Mouse (Mus musculus): ENCODE measurements at regions not wholly inside any gene's neighbourhood (a gene's known extent, or its start where the extent isn't known, plus 50 kb on each side); places are given as distances from the start of the nearest gene placed in this dataset.
A peak's percentile ranks its signal among the peaks of the same experiment; 100 is the strongest.

DNA sequence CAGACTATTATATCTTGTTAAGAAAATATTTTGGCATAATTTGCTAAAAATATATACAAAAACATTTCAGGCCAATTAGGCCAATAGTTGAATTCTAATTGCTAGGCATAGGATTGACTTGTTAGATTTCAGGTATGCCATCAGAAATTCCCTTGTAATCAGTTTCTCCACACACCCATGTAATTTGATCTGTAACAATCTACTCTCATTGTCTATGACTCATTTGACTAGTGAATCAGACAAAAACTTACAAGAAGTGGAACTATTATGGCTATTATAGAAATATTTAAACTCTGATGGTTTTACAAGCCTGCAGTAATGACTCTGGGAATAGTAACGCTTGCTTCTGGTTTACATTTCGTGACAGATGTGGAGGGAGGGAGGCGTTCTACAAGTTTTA is 338.9 kb upstream of the Ptbp2 start:
- no peak overlapping the region for H3K4me3 ChIP-seq (replicated peaks; ENCODE audit: low read length)
- H3K9me3 ChIP-seq (ENCODE audit: control insufficient read depth, low read length), result no peaks in the 10 kb centered on the region
- no peak overlapping the region for H3K4me2 ChIP-seq (replicated peaks; ENCODE audit: low read depth, low read length, severe bottlenecking)
- no peak for ATAC-seq (ENCODE audit: low FRiP score, low read depth)
- no peaks in the 10 kb centered on the region for H3K27me3 ChIP-seq (ENCODE audit: control insufficient read depth, insufficient read depth, low read length)
- no peak for TF ChIP-seq POLR2A (IDR thresholded peaks at IDR 0.05; ENCODE audit: borderline replicate concordance, extremely low read depth, insufficient read depth, insufficient read length)
- no peaks in the 10 kb centered on the region for H3K36me3 ChIP-seq (ENCODE audit: control insufficient read depth, insufficient read depth, low read length)
- DNase-seq (ENCODE audit: low spot score), result no peak
- no peak overlapping the region for H3K27ac ChIP-seq (replicated peaks; ENCODE audit: low read depth, low read length)
- H3K4me1 ChIP-seq (ENCODE audit: control insufficient read depth, insufficient read depth, low read length), result no peaks in the 10 kb centered on the region
- H3K9ac ChIP-seq (ENCODE audit: low read depth, low read length, severe bottlenecking), result no peak overlapping the region
- WGBS, result 60% methylated on average over 3 of the region's 3 CpGs

DNA sequence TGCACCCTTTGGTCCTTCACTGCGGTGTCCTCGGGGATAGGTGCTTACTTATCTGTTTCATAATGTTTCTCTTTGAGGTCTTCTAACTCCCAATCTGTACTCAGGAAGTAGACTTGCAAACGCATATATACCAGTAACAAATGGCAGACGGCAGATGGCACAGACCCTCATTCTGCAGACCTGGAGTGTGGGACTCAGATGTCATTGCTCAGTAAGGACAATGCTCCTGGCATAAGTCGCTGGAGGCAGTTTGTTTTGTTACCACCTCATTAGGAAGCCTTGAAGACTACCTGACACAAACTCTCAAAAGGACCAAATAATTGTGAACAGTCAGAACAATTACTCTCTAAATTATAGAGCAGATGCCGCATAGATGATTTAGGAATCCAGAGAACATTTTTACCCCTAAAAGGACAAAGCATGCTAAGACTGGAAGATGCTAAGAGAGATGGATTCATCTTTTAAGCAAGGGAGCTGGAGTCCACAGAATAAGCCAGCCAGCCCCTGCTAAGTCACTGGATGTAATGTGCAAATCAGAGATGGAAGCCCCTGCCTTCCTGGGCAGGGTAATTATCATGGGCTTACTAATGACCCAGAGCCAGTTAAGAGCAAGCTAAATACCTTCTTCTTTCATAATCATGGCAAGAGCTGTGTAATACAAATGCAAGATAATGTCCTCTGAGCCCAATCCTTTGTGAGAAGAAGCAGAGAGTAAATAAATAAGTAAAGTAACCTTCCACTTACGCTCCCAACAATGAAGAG is 299.1 kb upstream of the Ptbp2 start:
- no peak for DNase-seq (ENCODE audit: low spot score)
- no peak for ATAC-seq (ENCODE audit: low FRiP score, low read depth)
- WGBS, result 61% methylated on average over 7 of the region's 7 CpGs

DNA sequence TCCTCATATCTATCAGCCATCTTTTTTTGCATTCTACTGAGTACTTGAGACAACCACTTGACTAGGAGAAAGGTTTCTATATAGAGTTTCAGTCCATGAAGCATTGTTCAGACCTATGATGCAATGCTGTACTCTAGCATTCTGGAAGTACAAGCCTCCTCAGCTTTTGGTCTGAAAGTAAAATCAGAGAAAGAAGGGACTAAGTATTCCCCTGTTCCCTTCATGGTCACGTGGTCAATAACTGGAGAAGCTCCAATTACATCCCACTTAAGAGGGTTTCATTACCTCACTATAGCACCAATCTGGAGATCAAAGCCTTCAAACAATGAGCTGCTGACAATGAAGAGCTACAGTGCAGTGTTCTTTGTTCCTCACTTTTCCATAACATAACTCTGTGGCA is 289.3 kb upstream of the Ptbp2 start:
- no peak overlapping the region for H3K4me2 ChIP-seq (replicated peaks; ENCODE audit: low read depth, low read length, severe bottlenecking)
- H3K27me3 ChIP-seq (ENCODE audit: control insufficient read depth, insufficient read depth, low read length), result no peaks in the 10 kb centered on the region
- WGBS, result 21% methylated on average over 1 of the region's 1 CpGs
- DNase-seq (ENCODE audit: low spot score), result no peak
- TF ChIP-seq POLR2A (IDR thresholded peaks at IDR 0.05; ENCODE audit: borderline replicate concordance, extremely low read depth, insufficient read depth, insufficient read length), result no peak
- no peaks in the 10 kb centered on the region for H3K9me3 ChIP-seq (ENCODE audit: control insufficient read depth, low read length)
- H3K36me3 ChIP-seq (ENCODE audit: control insufficient read depth, insufficient read depth, low read length), result no peaks in the 10 kb centered on the region
- H3K4me1 ChIP-seq (ENCODE audit: control insufficient read depth, insufficient read depth, low read length), result no peaks in the 10 kb centered on the region
- no peak for ATAC-seq (ENCODE audit: low FRiP score, low read depth)
- no peak overlapping the region for H3K9ac ChIP-seq (ENCODE audit: low read depth, low read length, severe bottlenecking)
- H3K27ac ChIP-seq (replicated peaks; ENCODE audit: low read depth, low read length), result no peak overlapping the region
- no peak overlapping the region for H3K4me3 ChIP-seq (replicated peaks; ENCODE audit: low read length)

More for the DNA sequence above, 299.1 kb upstream of the Ptbp2 start:
- Histone ChIP-seq H3K9me3 (ENCODE audit: control insufficient read depth, low read length) (no peaks in the 10 kb centered on the region), H3K27me3 (ENCODE audit: control insufficient read depth, insufficient read depth, low read length) (no peaks in the 10 kb centered on the region), H3K4me3 (replicated peaks; ENCODE audit: low read length) (no peak overlapping the region), H3K36me3 (ENCODE audit: control insufficient read depth, insufficient read depth, low read length) (no peaks in the 10 kb centered on the region), H3K4me1 (ENCODE audit: control insufficient read depth, insufficient read depth, low read length) (no peaks in the 10 kb centered on the region), H3K9ac (ENCODE audit: low read depth, low read length, severe bottlenecking) (no peak overlapping the region), H3K27ac (replicated peaks; ENCODE audit: low read depth, low read length) (no peak overlapping the region), H3K4me2 (replicated peaks; ENCODE audit: low read depth, low read length, severe bottlenecking) (no peak overlapping the region)
- TF ChIP-seq POLR2A (IDR thresholded peaks at IDR 0.05; ENCODE audit: borderline replicate concordance, extremely low read depth, insufficient read depth, insufficient read length), result no peak

- Histone ChIP-seq H3K4me2 (replicated peaks; ENCODE audit: low read depth, low read length, severe bottlenecking) (no peak overlapping the region), H3K4me1 (ENCODE audit: control insufficient read depth, insufficient read depth, low read length) (peaks cover 4% of the 10 kb centered on the region; the same call in 1 of the 2 replicates), H3K36me3 (ENCODE audit: control insufficient read depth, insufficient read depth, low read length) (no peaks in the 10 kb centered on the region), H3K9ac (ENCODE audit: low read depth, low read length, severe bottlenecking) (no peak overlapping the region), H3K27ac (replicated peaks; ENCODE audit: low read depth, low read length) (no peak overlapping the region), H3K4me3 (replicated peaks; ENCODE audit: low read length) (no peak overlapping the region), H3K9me3 (ENCODE audit: control insufficient read depth, low read length) (no peaks in the 10 kb centered on the region), H3K27me3 (ENCODE audit: control insufficient read depth, insufficient read depth, low read length) (no peaks in the 10 kb centered on the region)
- TF ChIP-seq POLR2A (IDR thresholded peaks at IDR 0.05; ENCODE audit: borderline replicate concordance, extremely low read depth, insufficient read depth, insufficient read length), result no peak
- ATAC-seq (ENCODE audit: low FRiP score, low read depth), result peak; percentile 71
- peak; percentile 58 for DNase-seq (ENCODE audit: low spot score)
- WGBS, result 54% methylated on average over 6 of the region's 6 CpGs
Observed at GRCm38 (mm10) chr3:120065714-120066113, 281.4 kb upstream of the Ptbp2 start.

GRCm38 (mm10) chr3:120064854-120065480 is 280.7 kb upstream of the Ptbp2 start:
- Histone ChIP-seq H3K4me1 (ENCODE audit: control insufficient read depth, insufficient read depth, low read length) (peaks cover 4% of the 10 kb centered on the region; the same call in 1 of the 2 replicates), H3K4me3 (replicated peaks; ENCODE audit: low read length) (no peak overlapping the region), H3K9me3 (ENCODE audit: control insufficient read depth, low read length) (no peaks in the 10 kb centered on the region), H3K27ac (replicated peaks; ENCODE audit: low read depth, low read length) (no peak overlapping the region), H3K36me3 (ENCODE audit: control insufficient read depth, insufficient read depth, low read length) (no peaks in the 10 kb centered on the region), H3K9ac (ENCODE audit: low read depth, low read length, severe bottlenecking) (no peak overlapping the region), H3K27me3 (ENCODE audit: control insufficient read depth, insufficient read depth, low read length) (no peaks in the 10 kb centered on the region), H3K4me2 (replicated peaks; ENCODE audit: low read depth, low read length, severe bottlenecking) (no peak overlapping the region)
- ATAC-seq (ENCODE audit: low FRiP score, low read depth) (no peak; the same call in 1 of the 2 replicates), DNase-seq (ENCODE audit: low spot score) (peak; percentile 18)
- TF ChIP-seq POLR2A (IDR thresholded peaks at IDR 0.05; ENCODE audit: borderline replicate concordance, extremely low read depth, insufficient read depth, insufficient read length), result no peak
- WGBS, result 20% methylated on average over 5 of the region's 5 CpGs

All from limb, embryonic 14.5 days (tissue).